Mouse (Mus musculus) c-Kit-positive CD71-positive TER-119-negative erythroid progenitor cells, embryonic 14.5 days (primary cell): ENCODE results near the gene Ccdc115.

Experiments
- DNase-seq: peaks from one replicate; pipeline ENCODE4 v3.0.0-alpha.2; 2013; ENCODE audit warnings: low read depth

The Ccdc115 gene

DNA sequence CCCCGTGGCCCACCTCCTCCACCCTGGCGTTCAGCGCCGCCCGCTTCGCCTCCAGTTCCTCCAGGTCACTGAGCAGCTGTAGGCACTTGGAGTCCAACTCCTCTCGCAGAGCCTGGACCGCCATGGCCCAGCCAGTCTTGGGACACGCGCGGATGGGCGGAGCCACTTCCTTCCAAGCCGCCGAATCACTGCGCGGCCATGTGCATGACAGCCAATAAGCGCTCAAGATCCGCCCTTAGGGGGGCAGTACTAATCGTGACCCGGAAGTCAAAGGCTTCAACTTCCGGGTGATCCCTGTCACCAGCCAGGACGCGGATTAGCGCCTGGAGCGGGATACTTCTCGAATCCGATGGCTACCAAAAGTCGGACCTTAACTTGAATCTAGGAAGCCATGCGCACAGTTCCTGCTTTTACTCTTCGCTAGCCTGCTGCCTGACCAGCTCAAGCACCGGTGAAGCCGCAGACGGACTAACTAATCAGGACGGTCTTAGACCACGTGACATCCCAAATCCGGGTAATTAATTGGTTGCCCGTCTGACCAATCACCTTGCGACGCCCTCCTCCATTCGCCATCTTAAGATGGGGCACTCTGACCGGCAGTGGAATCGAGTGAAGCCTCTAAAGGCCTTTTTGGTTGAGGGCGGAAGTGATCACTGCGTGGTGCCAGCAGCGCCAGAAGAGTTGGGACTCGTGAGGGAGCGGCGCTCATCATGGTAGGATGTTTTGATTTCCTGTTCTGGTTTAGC, at the start of gene Ccdc115, which contains the start of gene Imp4:
TSS of gene Ccdc115 (minus strand) at position 458 of the 746 bp plus-strand sequence.
TSS of gene Imp4 (plus strand) at position 637 of the 746 bp plus-strand sequence.
- DNase-seq = peak; percentile 97

DNA sequence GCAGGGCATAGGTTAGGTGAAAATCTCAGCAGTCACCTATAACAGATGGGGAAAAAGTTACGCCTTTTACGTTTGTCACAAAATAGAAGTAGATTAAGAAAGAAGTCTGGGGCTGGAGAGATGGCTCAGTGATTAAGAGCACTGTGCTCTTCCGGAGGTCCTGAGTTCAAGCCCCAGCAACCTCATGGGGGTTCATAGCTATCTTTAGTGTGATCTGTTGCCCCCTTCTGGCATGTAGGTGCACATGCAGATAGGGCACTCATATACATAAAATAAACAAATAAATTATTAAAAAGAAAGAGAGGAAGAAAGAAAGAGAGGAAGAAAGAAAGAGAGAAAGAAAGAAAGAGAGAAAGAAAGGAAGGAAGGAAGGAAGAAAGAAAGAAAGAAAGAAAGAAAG, 47.9 kb upstream of the Ccdc115 start:
- no peak for DNase-seq

DNA sequence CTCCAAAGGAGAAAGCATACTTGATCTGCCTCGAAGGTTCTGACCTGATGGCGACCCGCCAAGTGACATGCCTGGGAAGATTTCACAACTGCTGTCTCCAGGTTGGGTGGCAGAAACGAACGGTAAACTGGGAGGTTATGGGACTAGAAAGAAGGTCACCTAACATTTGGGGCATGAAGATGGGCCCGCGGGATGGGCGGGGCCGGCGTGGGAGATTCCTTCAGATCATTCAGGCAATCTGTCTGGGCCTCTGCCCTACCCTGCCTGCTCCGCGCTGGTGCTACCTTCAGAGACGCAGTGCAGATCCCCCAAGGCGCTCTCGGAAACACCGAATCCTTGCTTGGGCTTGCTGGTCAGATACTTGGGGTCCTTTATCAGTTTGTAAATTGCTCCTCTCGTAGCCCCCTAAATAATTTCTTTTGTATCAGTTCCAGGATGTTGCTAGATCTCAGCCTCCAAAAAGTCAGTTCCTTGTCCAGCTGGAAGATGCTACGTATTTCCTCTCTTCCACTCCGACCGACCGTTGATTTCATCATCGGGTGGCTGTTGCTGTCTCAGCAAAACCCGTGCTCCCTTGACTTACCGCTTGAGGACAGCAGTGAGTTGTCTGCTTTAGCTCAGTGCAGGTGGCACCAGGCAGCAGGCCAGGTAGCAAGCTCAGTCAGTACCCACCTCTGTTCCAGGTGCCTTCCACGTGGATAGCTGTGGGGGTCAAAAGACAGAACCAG, 46.2 kb upstream of the Ccdc115 start:
- no peak for DNase-seq

DNA sequence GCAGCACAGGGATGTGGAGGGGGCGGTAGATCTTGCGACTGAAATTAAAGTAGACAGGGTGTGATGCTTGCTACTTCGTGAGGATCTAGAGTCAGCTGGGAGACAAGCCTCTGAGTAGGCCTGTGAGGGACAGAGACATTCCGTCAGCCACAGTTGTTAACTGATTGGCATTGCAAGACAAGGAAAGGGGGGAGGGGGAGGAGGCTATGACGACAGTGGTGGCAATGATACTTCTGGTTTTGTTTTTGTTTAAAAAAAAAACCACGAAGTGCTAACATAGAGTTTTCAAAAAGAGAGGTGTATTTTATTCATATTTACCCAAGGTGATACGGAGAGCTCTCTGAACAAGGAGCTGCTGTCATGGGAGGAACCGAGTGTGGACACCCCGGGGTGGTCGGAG, 45.0 kb upstream of the Ccdc115 start:
- DNase-seq = no peak

DNA sequence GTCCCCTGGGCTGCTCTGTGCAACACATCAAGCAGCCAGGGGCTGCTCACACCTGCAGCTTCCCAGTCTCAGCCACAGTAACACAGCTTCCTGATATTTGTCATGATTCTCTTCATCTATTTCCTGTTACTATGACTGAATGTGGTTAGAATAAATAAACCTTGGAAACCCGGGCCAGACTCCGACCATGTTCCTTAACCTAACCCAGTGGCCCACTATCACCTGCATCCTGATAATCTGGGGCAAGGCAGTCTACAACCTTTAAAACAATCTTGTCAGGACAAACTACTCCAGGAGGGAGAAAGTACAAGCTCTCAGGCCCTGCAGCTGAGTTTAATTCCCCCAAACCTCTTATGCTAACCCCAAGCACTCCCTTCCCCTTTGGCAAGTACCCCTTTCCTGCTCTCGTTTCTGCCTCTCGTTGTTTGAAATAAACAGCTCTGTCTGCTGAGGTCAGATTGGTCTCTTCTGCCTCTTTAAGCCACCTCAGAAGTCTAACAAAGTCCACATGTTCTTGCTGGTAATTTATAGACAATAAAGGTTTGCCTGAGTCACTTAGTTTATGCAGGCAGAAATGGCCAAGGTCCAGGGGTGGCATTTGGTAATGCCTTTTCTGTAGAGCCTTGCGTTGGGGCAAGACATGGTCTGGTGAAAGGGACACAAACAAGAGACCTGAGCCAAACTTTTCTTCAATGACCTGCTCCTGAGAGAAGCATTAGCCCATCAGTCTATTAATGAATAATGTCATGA, 42.6 kb upstream of the Ccdc115 start:
- no peak for DNase-seq

DNA sequence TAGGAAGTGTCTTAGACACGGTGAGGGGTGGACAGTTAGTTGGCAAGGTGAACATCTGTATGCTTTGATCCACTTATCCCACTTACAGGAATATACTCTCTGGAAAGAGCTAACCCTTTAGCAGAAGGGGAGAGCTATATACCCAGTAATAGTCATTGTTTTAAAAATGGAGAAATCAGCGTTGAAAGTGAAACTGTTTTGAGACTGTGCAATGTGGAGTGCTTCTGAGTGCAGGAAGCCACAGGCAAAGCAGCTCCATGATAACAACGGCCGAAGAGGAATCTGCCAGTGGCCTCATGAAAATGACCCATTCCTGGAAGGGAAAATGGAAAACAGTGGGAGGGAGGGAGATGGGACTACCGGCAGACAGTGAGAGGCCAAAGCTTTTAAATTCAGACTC, 41.3 kb upstream of the Ccdc115 start:
- no peak for DNase-seq

DNA sequence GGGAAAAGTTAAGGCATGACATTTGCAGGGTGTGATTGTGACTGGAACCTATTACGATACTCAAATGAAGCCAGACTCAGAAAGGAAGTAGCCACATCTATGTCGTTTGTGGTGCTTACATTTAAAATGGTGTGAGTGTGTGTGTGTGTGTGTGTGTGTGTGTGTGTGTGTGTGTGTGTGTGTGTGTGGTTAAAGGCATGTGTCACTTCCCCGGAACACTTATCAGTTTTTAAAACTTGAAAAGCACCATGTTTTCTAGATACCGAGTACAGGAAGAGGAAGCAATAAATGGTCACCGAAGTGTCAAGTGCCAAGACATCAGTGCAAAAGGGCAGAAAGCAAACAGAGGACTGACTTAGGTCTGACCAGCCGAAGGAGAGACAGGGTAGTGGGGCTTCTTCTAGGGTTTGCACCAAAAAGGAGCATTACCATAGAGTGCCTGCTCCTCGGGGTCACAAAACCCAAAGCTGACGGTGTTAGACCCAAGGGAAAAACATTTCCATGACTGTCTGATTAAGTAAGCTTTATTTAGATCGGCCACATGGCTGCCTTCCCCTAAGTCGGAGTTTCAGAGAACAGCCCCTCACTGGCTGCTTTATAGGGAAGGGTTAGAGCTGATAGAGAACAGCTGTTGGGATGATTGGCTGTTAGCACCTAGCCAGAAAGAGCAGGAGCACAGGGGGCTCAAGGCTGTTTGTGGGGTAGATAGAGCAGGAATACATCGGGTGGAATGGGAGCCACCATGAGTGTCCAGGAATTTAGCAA, 39.6 kb upstream of the Ccdc115 start:
- no peak for DNase-seq

DNA sequence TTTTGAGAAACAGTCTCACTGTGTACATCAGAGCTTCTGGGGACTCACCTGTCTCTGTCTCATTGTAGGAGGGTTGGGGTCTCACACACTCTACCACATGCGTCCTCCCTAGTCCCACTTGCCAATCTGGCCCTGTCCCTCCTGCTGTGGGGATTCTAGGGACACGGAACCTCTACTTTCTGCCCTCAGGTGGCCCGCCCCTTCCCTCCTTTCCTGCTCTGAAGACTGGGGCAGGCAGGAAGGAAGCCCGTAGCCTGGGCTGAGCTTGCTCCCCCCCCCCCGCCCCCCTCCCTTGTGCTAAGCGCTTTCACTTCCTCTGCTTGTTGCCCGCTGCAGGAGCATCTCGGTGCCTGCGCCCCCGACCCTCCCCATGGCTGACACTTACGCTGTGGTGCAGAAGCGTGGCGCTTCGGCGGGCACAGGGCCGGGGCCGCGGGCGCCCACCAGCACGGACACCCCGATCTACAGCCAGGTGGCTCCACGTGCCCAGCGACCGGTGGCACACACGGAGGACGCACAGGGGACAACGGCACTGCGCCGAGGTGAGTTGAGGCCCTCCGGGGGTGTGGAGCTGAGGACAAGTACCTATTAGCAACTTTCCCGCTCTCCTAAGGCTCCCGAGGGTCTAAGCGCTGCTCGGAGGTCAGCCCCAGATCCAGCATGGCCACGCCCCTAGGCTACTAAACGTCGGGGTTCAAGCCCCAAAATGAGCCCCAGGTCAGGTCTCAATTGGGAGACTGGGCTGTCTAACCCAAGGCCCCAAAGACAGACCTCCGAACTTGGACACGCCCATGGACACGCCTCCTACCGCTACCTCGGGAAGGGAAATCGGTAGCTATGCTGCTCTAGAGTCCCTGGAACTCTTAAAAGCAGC, 33.2 kb upstream of the Ccdc115 start:
- DNase-seq = peak; percentile 51

DNA sequence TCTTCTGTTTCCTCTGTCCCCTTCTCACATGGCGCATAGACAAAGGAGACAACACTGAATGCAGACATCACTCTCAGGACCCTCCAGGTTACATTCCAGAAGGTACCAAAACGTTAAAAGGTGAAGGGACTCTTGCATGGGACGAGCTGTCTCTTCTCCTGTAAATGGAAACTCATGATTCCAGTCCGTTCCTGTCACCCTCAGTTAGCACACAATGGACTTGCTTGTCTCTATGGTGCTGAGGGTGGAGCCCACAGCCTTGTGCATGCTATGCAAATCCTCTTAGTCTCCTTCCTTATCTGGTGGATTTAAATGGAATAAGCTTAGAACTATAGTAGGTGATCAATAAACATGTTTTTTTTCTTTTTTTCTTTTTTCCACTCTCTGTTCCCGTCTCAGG, 30.3 kb upstream of the Ccdc115 start:
- DNase-seq = no peak

DNA sequence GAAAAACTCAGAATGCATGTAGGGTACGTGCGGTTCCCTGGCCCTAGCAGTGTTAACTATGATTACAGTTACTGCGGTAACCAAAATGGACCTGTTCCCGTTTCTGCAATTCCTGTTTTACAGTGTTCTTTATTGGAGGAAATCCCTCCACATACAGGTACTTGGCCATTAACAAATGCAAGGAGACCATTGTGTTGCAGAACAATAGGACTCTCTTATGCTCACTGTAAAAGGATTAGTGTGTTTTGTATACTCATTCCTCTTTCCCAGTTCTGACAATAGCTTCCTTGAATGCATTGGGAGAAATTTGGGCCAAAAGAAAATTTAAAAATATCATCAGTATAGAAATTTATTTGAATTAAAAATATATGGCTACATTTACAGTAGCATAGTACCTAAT, 29.0 kb upstream of the Ccdc115 start:
- no peak for DNase-seq

DNA sequence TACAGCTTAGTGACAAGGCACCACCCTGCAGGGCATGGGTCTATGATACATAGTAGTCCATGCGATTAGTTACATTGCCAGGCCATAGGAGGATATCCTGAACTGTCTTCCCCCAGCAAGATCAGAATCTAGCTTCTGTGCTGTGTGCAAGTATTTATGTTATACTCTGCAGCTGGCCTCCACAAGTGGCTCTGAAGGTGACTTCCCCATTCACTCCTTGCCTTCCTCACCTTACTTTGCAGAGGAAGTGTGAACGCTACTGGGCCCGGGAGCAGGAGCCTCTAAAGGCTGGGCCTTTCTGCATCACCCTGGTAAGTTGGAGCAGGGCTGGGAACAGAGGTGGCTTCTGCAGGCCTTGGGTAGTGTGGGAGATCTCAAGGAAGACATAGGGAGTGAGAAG, 28.6 kb upstream of the Ccdc115 start:
- DNase-seq = no peak

DNA sequence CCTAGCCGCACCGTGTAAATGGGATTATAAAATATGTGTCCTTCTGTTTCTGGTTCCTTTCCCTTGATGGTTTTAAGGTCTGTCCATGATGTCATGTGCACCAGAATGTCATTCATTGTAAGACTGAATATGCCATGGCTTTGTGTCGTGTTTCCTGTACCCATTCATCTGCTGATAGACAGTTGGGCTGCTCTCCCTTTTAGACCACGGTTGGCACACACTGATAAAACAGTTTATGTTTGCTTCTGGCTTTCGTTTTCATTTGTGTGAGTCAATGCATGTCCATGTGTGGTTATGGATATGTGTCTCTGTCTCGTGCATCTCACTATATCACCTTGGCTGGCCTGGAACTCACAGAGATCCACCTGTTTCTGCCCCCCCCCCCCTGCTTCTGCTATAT, 26.0 kb upstream of the Ccdc115 start:
- DNase-seq = no peak

DNA sequence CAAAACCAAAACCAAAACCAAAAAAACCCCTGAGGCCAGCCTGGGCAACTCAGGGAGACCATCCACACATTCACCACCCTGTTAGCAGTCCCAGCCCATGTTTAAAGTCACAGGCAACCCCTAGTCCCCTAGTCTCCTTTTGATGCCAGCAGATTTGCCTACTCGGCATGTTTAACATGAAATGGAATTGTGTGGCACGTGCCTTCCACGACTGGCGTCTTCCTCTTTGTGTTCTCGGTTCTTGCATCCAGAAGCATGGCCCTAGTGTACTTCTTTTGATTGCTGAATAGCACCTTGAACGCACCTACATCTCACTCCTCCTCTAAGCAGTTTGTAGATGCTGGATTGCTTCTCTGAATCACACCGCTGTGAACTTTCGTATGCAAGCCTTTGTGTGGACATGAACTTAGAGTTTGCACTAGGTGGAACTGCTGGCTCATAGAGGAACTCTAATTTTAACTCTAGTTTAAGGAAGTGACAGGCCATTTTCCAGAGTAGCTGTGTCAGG, 24.9 kb upstream of the Ccdc115 start:
- no peak for DNase-seq

DNA sequence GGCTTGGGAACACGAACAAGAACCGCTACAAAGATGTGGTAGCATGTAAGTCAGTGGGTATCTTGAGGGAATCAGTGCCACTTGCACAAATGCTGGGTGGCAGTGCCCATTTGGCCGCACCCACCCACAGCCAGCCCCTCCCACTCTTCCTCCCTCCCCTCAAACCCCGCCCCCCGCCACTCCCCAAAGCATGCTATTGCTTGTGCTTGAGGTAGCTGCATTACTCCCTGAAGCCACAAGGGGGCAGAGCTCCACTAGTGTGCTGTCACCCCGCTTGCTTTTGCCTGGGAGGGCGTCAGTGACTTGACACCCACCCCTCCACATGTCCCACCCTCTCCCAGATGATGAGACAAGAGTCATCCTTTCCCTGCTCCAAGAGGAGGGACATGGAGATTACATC, 23.3 kb upstream of the Ccdc115 start:
- peak; percentile 56 for DNase-seq

DNA sequence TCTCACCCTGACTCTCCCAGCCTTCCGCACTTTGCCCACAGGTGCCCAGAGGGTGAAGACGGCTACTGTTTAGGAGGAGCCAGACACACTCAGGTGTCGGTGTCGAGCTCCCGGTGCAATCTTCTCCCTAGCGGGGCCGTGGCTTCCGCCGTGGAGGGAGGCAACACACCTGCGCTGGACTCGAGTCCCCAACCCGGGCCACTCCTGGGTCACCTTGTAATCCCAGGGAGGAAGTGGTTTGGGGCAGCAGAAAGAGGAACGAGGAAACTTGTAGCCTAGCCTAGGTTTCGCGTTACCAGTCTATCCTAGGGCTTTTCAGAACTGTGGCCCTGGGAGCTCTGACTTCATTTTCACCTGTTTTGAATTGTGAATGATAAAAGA, 20.6 kb upstream of the Ccdc115 start:
- DNase-seq = no peak

DNA sequence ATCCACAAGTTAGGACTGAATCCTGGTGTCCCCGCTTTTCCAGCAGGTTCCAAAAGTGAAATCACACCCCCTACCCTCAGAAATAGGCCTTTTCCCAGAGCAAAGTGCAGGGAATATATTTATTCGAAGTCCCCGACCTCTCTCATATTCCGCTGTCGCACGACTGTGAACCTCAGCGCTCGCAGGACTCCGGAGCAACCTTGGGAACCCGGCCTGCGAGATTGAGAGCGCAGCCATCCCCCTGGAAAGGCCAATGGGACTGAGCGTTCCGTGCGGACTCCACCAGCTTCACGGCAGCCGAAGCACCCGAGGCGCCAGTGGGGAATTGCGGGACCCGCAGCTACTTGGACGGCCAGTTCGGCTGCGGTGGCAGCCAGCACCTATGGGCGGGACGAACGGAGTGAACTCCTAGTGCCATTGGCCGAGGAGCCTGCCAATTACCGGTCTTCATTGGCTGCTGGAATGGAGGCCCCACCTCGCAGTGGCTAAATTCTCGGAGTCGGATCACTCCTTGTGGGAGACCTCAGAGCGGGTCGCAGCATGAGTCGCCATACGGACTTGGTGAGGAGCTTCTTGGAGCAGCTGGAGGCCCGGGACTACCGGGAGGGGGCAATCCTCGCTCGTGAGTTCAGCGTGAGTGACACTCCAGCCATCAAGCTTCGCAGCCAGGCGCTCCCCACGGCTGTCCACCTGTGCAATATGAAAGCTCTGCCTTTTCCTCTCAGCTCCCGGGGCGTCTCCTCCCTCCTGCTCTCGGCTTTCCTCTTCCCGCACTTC, 20.0 kb upstream of the Ccdc115 start, which contains the start of gene Ptpn18:
TSS of gene Ptpn18 (plus strand) at position 479 of the 777 bp plus-strand sequence.
- peak; percentile 80 for DNase-seq

DNA sequence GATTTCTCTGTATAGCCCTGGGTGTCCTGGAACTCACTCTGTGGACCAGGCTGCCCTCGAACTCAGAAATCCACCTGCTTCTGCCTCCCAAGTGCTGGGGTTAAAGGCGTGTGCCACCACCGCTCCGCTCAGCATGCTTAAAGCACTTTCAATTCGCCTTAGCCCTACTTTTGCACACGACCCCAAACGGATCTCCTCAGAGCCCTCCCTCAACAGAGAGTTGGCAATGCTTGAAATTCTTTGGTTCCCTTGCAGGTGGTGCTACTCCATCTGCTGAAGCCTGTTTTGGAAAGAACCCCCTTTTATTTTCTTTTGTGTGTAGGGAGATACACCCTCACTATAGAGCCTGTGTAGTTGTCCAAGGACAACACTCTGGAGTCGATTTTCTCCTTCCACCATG, 19.0 kb upstream of the Ccdc115 start:
- DNase-seq = no peak

DNA sequence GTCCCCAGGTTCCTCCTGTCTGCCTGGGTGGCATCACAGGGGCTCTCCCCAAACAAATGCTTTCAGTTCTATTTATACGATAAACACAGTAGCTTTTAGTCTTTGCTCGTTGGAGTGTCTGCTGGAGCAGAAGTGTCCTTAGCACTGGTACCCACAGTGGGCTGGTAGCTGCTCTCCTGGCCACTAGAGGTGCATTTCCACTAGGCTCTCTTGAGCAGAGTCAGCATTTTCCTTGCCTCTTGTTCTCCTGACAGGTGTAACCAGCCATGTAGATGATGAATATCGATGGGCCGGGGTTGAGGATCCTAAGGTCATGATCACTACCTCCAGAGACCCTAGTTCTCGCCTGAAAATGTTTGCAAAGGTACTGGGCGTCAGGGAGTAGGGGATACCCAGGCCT, 3.7 kb upstream of the Ccdc115 start:
- DNase-seq = no peak

DNA sequence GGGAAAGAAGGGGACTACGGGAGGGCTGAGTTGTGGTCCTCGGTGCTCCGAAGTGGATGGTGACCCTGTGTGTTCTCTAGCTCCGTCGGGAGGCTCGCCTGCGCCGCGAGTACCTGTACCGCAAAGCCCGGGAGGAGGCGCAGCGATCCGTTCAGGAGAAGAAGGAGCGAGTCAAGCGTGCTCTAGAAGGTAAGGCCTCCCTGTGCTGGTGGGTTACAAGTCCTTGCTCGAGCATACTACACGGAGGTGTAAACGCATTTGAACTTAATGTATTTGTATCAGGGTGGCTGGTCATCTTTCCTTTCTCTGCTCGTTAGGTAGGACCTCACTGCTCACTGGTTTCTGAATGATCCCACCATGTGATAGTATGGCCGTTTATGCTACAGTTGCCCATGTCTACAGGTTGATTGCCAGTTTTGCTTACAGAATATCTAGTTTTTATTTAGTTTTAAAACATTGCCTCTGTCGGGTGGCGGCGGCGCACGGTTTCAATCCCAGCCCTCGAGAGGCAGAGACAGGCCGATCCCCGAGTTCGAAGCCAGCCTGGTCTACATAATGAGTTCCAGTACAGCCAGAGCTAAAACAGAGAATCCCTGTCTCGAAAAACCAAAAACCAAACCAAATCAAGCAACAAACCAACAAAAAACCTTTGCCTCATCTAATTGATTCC, 624 bp upstream of the Ccdc115 start:
- no peak for DNase-seq
